Mouse (Mus musculus) erythroblast, embryonic 14.5 days (primary cell): ENCODE results near the gene Prkg2. TPM values are rescaled to one million over a fixed set of nuclear protein-coding genes. Genes with fewer than 3 reads are reported as not detected.

Experiments
- H3K27me3 ChIP-seq: 2 replicates; pipeline ENCODE4 v1.6.1; 2012; ENCODE audit warnings: inconsistent platforms; ENCODE audit not compliant: control insufficient read depth
- H3K36me3 ChIP-seq: 2 replicates; pipeline ENCODE4 v1.6.1; 2012; ENCODE audit warnings: mild to moderate bottlenecking, inconsistent platforms; ENCODE audit not compliant: control insufficient read depth
- H3K4me1 ChIP-seq: 2 replicates; pipeline ENCODE4 v1.6.1; 2012; ENCODE audit warnings: inconsistent platforms; ENCODE audit not compliant: control insufficient read depth
- H3K4me3 ChIP-seq: replicated peaks from 2 replicates; pipeline ENCODE3; 2012; ENCODE audit warnings: moderate library complexity, mild to moderate bottlenecking, inconsistent platforms
- H3K9me3 ChIP-seq: 2 replicates; pipeline ENCODE4 v1.6.1; 2012; ENCODE audit warnings: low read length, inconsistent platforms, mixed read lengths; ENCODE audit not compliant: control insufficient read depth
- GATA1 ChIP-seq: IDR thresholded peaks from 2 replicates; pipeline ENCODE4 v1.6.1; 2012; ENCODE audit warnings: low read length, inconsistent platforms, mixed read lengths
- TAL1 ChIP-seq: IDR thresholded peaks from 3 replicates; pipeline ENCODE4 v1.6.1; 2012; ENCODE audit warnings: low read length, inconsistent platforms, mixed read lengths
- polyA plus RNA-seq: library from polyadenylated mRNA; stranded (reverse); fragments of >175 nt; gene quantifications from 2 replicates; pipeline ENCODE4 v1.2.3, GENCODE M21; 2012

The Prkg2 gene
- polyA plus RNA-seq, 1 experiment, result not detected

DNA sequence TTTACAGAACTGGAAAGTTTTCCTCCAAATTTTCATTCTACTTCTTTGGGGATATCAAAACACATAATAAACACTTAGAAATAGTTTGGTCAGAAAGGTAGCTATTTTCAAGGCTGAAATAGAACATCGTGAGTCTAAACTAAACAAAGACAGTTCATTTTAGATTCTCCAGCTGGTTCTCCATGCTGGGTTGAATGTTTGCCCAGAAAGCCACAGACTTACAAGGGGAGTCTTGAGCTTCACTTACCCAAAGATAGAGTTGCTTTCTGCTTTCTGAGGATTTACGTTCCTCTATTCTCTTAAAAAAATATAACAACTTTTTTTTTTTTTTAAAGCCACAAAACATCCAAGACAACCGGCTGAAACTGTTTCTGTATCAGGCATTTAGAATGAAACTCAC is 142.9 kb downstream of the Prkg2 start:
- Histone ChIP-seq H3K4me1 (no peaks in the 10 kb centered on the region), H3K27me3 (no peaks in the 10 kb centered on the region), H3K9me3 (no peaks in the 10 kb centered on the region), H3K4me3 (no peak overlapping the region), H3K36me3 (no peaks in the 10 kb centered on the region)
- TF ChIP-seq TAL1, result no peak

DNA sequence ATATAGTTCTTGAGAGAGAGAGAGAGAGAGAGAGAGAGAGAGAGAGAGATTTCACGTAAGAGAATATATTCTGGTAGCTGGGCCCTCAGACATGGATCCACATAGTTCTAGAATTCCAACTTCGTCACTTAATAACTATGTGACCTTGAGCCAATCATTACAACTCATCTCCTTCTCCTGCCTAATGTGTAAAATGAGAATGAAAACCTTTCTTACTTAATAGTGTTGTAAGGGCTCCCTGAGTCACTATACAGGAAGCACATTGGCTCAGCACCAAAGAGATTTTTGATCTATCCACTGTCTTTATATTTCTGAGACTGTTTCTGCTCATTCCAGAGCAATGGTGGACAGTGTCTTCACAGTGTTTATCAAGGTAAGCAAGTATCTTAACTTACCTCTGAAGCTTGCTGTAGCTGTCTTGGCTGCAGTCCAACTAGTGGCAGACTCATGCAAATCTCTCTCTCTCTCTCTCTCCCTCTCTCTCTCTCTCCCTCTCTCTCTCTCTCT is 146.6 kb downstream of the Prkg2 start:
- H3K36me3 ChIP-seq, result no peaks in the 10 kb centered on the region
- TF ChIP-seq TAL1 (no peak), GATA1 (no peak)
- H3K4me3 ChIP-seq, result no peak overlapping the region
- H3K4me1 ChIP-seq, result no peaks in the 10 kb centered on the region
- H3K9me3 ChIP-seq, result no peaks in the 10 kb centered on the region
- H3K27me3 ChIP-seq, result no peaks in the 10 kb centered on the region

DNA sequence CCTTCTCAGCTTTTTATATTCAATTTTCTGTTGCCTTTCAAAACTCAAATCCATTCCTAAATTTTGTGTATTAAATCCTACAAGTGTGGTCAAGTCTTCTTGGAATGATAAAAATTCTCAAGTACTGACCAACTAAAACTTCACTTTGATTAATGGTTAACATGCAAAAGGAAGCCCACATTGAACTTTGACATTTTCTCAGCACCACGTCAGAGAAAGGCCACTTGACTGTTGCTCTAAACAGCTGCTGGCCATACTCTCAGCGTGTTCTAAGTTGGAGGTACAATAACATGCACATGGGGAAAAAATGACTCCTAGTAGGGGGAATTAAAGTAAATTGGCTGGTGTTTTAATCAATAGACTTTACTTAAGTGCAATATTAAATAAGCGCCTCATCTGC is 155.1 kb downstream of the Prkg2 start:
- Histone ChIP-seq H3K4me3 (no peak overlapping the region), H3K36me3 (no peaks in the 10 kb centered on the region), H3K9me3 (no peaks in the 10 kb centered on the region), H3K4me1 (no peaks in the 10 kb centered on the region), H3K27me3 (no peaks in the 10 kb centered on the region)
- TF ChIP-seq GATA1 (no peak), TAL1 (no peak)

Other genes with a start within 250 kb of the Prkg2 start
- not detected in 2 replicates for gene Bmp3, start 182.9 kb downstream of the Prkg2 start, polyA plus RNA-seq